Mouse (Mus musculus): ENCODE results near the gene Hikeshi. TPM values are rescaled to one million over a fixed set of nuclear protein-coding genes. Genes with fewer than 3 reads are reported as not detected.

Gene Hikeshi
- polyA plus RNA-seq, 1 experiment from 2014 or later, result 90.0 TPM

DNA sequence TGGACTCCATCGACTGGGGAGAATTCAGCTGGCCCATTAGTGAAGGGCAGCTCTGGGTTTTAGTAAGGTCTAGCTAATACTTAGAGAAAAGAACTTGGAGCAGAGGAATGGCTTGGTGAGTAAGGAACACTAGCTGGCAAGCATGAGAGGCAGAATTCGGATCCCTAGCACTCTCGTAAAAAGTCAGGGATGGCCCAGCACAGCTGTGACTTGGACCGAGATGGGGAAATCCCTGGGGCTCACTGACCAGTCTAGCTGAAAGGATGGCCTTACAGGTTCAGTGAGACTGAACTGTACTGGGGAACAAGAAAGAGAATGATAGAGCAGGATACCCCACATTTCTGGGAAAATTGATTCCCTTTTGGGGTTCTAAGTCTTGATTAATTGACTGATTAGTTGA lies 31.3 kb downstream of the Hikeshi start:
- no peak for ATAC-seq (ENCODE audit: extremely low read depth, insufficient number of reproducible peaks, low FRiP score, low TSS enrichment)
- no peaks in the 10 kb centered on the region for H3K4me1 ChIP-seq
- no peaks in the 10 kb centered on the region for H3K27me3 ChIP-seq (replicated peaks)
- H3K27ac ChIP-seq (replicated peaks), result no peak overlapping the region
- no peak overlapping the region for H3K4me2 ChIP-seq
- H3K36me3 ChIP-seq, result peaks cover 3% of the 10 kb centered on the region; the same call in 1 of the 2 replicates
- no peak overlapping the region for H3K4me3 ChIP-seq
- no peak overlapping the region for H3K9ac ChIP-seq
- 62% methylated on average over 4 of the region's 4 CpGs for WGBS
- H3K9me3 ChIP-seq, result no peaks in the 10 kb centered on the region

GRCm38 (mm10) chr7:89908899-89909621 lies 31.9 kb downstream of the Hikeshi start:
- Histone ChIP-seq H3K4me3 (no peak overlapping the region), H3K9me3 (no peaks in the 10 kb centered on the region), H3K27ac (replicated peaks) (no peak overlapping the region), H3K4me2 (no peak overlapping the region), H3K4me1 (no peaks in the 10 kb centered on the region), H3K9ac (no peak overlapping the region), H3K27me3 (replicated peaks) (no peaks in the 10 kb centered on the region), H3K36me3 (no peaks in the 10 kb centered on the region)
- 64% methylated on average over 20 of the region's 20 CpGs for WGBS
- no peak for ATAC-seq (ENCODE audit: extremely low read depth, insufficient number of reproducible peaks, low FRiP score, low TSS enrichment)

GRCm38 (mm10) chr7:89908421-89908820 lies 32.6 kb downstream of the Hikeshi start:
- Histone ChIP-seq H3K27me3 (replicated peaks) (no peaks in the 10 kb centered on the region), H3K9ac (no peak overlapping the region), H3K9me3 (no peaks in the 10 kb centered on the region), H3K4me3 (no peak overlapping the region), H3K4me2 (no peak overlapping the region), H3K27ac (replicated peaks) (no peak overlapping the region), H3K4me1 (peaks cover 6% of the 10 kb centered on the region; the same call in 1 of the 2 replicates), H3K36me3 (no peaks in the 10 kb centered on the region)
- 55% methylated on average over 7 of the region's 7 CpGs for WGBS
- ATAC-seq (ENCODE audit: extremely low read depth, insufficient number of reproducible peaks, low FRiP score, low TSS enrichment), result no peak

GRCm38 (mm10) chr7:89907950-89908349 lies 33.1 kb downstream of the Hikeshi start:
- H3K27me3 ChIP-seq (replicated peaks), result no peaks in the 10 kb centered on the region
- no peaks in the 10 kb centered on the region for H3K9me3 ChIP-seq
- peaks cover 8% of the 10 kb centered on the region; the same call in 1 of the 2 replicates for H3K4me1 ChIP-seq
- WGBS, result 15% methylated on average over 8 of the region's 8 CpGs
- ATAC-seq (ENCODE audit: extremely low read depth, insufficient number of reproducible peaks, low FRiP score, low TSS enrichment), result no peak
- H3K4me3 ChIP-seq, result no peak overlapping the region
- H3K27ac ChIP-seq (replicated peaks), result no peak overlapping the region
- H3K4me2 ChIP-seq, result no peak overlapping the region
- no peaks in the 10 kb centered on the region for H3K36me3 ChIP-seq
- no peak overlapping the region for H3K9ac ChIP-seq

DNA sequence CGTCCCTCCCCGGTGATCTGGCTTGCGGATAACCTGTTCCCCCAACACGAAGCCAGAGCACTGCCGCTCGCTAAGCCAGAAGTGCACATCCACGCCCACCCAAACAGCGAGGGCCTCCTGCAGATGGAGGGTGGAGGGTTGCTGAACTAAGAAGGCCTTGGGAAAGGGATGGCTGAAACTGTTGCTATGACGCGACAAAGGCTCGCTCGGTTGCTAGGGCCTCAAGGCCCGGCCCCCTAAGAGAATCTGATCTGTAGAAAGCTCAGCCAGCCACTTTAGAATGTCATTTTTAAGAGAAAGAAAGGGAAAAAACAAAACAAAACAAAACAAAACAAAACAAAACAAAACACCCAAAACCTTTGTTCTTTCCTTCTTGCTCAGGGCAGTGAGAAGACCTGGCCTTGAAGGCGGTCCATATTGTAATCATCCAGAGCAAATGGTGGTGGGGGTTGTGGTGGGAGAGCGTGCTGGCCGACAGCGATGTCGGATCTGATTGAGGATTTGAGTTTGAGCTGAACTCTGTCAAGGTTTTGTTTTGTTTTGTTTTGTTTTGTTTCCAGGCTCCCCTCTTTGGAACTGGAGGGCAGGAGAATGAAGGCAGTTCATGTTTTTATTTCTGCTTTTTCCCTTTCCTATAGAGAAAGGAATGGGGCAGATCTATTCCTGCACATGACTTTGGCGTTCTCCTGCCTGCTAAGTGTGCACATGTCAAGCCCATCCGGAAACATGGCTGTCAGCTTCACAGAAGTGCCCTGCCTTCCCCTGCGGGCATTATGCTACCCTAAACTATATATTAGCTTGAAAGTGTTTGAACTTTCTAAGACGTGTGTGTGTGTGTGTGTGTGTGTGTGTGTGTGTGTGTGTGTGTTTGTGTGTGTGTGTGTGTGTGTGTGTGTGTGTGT lies 37.3 kb downstream of the Hikeshi start, which contains the start of gene Ccdc81:
Gene Ccdc81 (minus strand): TSS at position 188 of the 902 bp plus-strand sequence.
- Histone ChIP-seq H3K27ac (replicated peaks) (no peak within 1 kb of the TSS), H3K4me1 (peaks cover 8% of the 10 kb centered on the region; the same call in 1 of the 2 replicates), H3K4me2 (peak within 1 kb of the TSS; percentile 54), H3K9ac (no peak within 1 kb of the TSS), H3K4me3 (peak within 1 kb of the TSS; percentile 9; the same call in 1 of the 2 replicates), H3K9me3 (no peaks in the 10 kb centered on the region), H3K36me3 (no peaks in the 10 kb centered on the region), H3K27me3 (replicated peaks) (no peaks in the 10 kb centered on the region)
- ATAC-seq (ENCODE audit: extremely low read depth, insufficient number of reproducible peaks, low FRiP score, low TSS enrichment), result no peak
- WGBS, result 37% methylated on average over 22 of the region's 22 CpGs

DNA sequence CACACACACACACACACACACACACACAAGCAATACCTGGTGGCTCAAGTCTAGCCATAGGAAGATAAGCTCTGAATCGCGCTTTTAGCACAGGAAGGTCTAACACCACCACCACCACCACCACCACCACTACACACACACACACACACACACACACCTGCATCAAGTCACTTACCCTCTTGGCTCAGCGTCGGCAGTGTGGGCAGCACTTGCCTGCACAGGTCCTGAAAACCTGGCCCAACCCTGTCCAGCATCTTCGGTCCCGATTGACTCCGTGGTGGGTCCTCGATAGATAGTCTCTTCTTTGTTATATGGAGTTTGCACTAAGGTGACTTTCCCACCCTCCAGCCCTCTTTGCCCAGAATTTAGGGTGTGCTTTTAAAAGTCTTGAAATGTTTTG lies 38.0 kb downstream of the Hikeshi start:
- no peaks in the 10 kb centered on the region for H3K36me3 ChIP-seq
- H3K9ac ChIP-seq, result no peak overlapping the region
- H3K4me3 ChIP-seq, result no peak overlapping the region
- H3K9me3 ChIP-seq, result no peaks in the 10 kb centered on the region
- H3K27me3 ChIP-seq (replicated peaks), result no peaks in the 10 kb centered on the region
- ATAC-seq (ENCODE audit: extremely low read depth, insufficient number of reproducible peaks, low FRiP score, low TSS enrichment), result no peak
- H3K4me2 ChIP-seq, result peak overlapping the region; percentile 54
- peaks cover 8% of the 10 kb centered on the region; the same call in 1 of the 2 replicates for H3K4me1 ChIP-seq
- WGBS, result 75% methylated on average over 8 of the region's 8 CpGs
- H3K27ac ChIP-seq (replicated peaks), result no peak overlapping the region

DNA sequence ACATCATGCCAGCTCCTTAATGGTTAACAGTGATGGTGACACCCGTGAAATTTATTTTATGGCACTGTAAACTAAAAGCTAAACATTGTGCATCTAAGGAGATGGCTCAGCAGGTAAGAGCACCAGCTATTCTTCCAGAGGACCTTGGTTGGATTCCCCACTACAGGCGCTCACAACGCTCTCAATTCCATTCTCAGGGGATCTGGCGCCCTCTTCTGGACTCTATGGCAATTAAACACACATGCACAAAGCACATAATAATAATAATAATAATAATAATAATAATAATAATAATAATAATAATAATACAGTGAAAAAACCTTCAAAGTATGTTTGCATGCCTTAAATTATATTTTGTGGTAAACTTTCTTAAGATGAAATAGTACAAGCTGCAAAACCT lies 49.1 kb downstream of the Hikeshi start:
- H3K4me2 ChIP-seq, result no peak overlapping the region
- H3K27ac ChIP-seq (replicated peaks), result no peak overlapping the region
- ATAC-seq (ENCODE audit: extremely low read depth, insufficient number of reproducible peaks, low FRiP score, low TSS enrichment), result no peak
- no peak overlapping the region for H3K9ac ChIP-seq
- no peak overlapping the region for H3K4me3 ChIP-seq
- no peaks in the 10 kb centered on the region for H3K36me3 ChIP-seq
- H3K27me3 ChIP-seq (replicated peaks), result no peaks in the 10 kb centered on the region
- no peaks in the 10 kb centered on the region for H3K9me3 ChIP-seq
- WGBS, result 25% methylated on average over 4 of the region's 4 CpGs
- H3K4me1 ChIP-seq, result no peaks in the 10 kb centered on the region; the same call in 1 of the 2 replicates

GRCm38 (mm10) chr7:89891412-89891811 lies 49.6 kb downstream of the Hikeshi start:
- ATAC-seq (ENCODE audit: extremely low read depth, insufficient number of reproducible peaks, low FRiP score, low TSS enrichment), result no peak
- no peak overlapping the region for H3K4me3 ChIP-seq
- no peaks in the 10 kb centered on the region for H3K27me3 ChIP-seq (replicated peaks)
- no peaks in the 10 kb centered on the region for H3K9me3 ChIP-seq
- no peak overlapping the region for H3K4me2 ChIP-seq
- H3K4me1 ChIP-seq, result no peaks in the 10 kb centered on the region; the same call in 1 of the 2 replicates
- WGBS, result 81% methylated on average over 5 of the region's 5 CpGs
- H3K27ac ChIP-seq (replicated peaks), result no peak overlapping the region
- H3K36me3 ChIP-seq, result no peaks in the 10 kb centered on the region
- H3K9ac ChIP-seq, result no peak overlapping the region

DNA sequence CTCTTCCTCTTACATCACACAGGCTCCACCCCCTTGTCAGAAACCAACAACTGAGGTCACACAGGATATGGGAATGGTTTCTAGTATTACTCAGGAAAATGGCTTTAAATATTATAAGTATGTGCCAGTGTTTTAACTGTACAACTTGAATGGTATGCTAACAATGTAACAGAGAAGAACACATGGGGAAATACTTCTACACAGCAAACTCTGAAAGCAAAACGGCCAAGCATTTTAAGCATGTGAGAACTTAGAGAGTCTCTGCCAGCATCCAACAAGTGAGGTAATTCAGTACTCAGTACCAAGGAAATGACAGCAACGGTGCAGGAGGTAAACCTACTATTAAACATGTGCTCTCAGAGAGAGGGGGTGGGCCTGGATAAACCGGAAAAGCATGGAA lies 56.5 kb downstream of the Hikeshi start:
- 49% methylated on average over 3 of the region's 3 CpGs for whole genome bisulfite sequencing
- no peak for ATAC-seq (ENCODE audit: extremely low read depth, insufficient number of reproducible peaks, low FRiP score, low TSS enrichment)

GRCm38 (mm10) chr7:89879686-89880085 lies 61.3 kb downstream of the Hikeshi start:
- Histone ChIP-seq H3K4me2 (no peak overlapping the region), H3K27ac (replicated peaks) (no peak overlapping the region), H3K4me1 (no peaks in the 10 kb centered on the region), H3K4me3 (no peak overlapping the region), H3K9me3 (no peaks in the 10 kb centered on the region), H3K9ac (no peak overlapping the region), H3K36me3 (no peaks in the 10 kb centered on the region), H3K27me3 (replicated peaks) (no peaks in the 10 kb centered on the region)
- ATAC-seq (ENCODE audit: extremely low read depth, insufficient number of reproducible peaks, low FRiP score, low TSS enrichment), result no peak
- WGBS, result 58% methylated on average over 1 of the region's 1 CpGs

More for the DNA sequence above, 56.5 kb downstream of the Hikeshi start:
- Histone ChIP-seq H3K9ac (no peak overlapping the region), H3K4me2 (no peak overlapping the region), H3K27me3 (replicated peaks) (no peaks in the 10 kb centered on the region), H3K4me3 (no peak overlapping the region), H3K4me1 (no peaks in the 10 kb centered on the region), H3K9me3 (no peaks in the 10 kb centered on the region), H3K27ac (replicated peaks) (no peak overlapping the region), H3K36me3 (no peaks in the 10 kb centered on the region)
